Mouse (Mus musculus): ENCODE measurements around the gene Nub1.

GRCm38 (mm10) chr5:24651356-24651755 lies 34.0 kb upstream of the Nub1 start:
- TF ChIP-seq POLR2A (IDR thresholded peaks at IDR 0.05; ENCODE audit: insufficient read depth, low read depth, low read length) (no peak), CTCF (IDR thresholded peaks at IDR 0.05; ENCODE audit: insufficient read depth, low read depth, low read length) (no peak)

Data from olfactory bulb, adult 2 months (tissue).